Mouse (Mus musculus): Measurements from ENCODE around the gene Gm4707. TPM values are rescaled to one million over a fixed set of nuclear protein-coding genes. Genes with fewer than 3 reads are reported as not detected.

The Gm4707 gene
- polyA plus RNA-seq, 1 experiment from 2014 or later = 0.13 TPM

Other genes with a start within 250 kb of the Gm4707 start
- 41.3 to 106 TPM (median 76.2 TPM) in 3 replicates for gene Emilin2, start 147.9 kb downstream of the Gm4707 start, polyA plus RNA-seq (2018)
- 34.4 to 51.6 TPM (median 38.1 TPM) in 3 replicates for gene Smchd1, start 15.4 kb upstream of the Gm4707 start, polyA plus RNA-seq (2018)
- gene Ndc80, start 66.9 kb upstream of the Gm4707 start, polyA plus RNA-seq (2018) = 2.0 to 12.0 TPM (median 10.6 TPM) in 3 replicates
- 0.16 TPM in 1 of 3 replicates, not detected in the others for gene Spdya, start 92.1 kb upstream of the Gm4707 start, polyA plus RNA-seq (2018)
- 27.6 to 77.2 TPM (median 53.6 TPM) in 3 replicates for gene Wdr43, start 156.0 kb upstream of the Gm4707 start, polyA plus RNA-seq (2018)
- gene Togaram2, start 213.3 kb upstream of the Gm4707 start, polyA plus RNA-seq (2018) = not detected in 3 replicates

Measured in macrophage (primary cell).